Mouse (Mus musculus) heart, adult 9 months (tissue): ENCODE data around the gene Irf4.

ENCODE experiments used
- DNase-seq, 2 experiments: peaks; one replicate each; pipeline ENCODE4 v3.0.0; 2022; ENCODE audit warnings: low spot score in 2 of 2

Irf4 gene

DNA sequence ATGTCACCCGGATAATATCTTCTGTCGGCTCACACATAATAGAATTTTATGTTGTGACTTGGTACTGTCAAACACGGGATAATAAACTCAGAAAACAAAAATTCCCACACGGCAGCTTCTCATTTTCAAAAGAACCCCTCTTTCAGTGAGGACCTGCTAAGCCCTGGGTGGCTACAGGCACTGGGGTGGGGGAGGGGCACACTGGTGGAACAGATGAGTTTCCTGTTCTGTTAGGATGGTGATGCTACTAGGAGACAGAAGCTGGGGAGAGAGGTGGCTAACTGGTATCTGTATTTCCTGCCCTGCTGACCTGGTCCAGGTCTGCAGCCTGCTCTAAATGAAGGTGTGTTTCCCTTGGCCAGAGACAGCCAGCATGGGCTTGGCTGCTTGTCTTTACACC is 52.9 kb downstream of the Irf4 start:
- no peak for DNase-seq

DNA sequence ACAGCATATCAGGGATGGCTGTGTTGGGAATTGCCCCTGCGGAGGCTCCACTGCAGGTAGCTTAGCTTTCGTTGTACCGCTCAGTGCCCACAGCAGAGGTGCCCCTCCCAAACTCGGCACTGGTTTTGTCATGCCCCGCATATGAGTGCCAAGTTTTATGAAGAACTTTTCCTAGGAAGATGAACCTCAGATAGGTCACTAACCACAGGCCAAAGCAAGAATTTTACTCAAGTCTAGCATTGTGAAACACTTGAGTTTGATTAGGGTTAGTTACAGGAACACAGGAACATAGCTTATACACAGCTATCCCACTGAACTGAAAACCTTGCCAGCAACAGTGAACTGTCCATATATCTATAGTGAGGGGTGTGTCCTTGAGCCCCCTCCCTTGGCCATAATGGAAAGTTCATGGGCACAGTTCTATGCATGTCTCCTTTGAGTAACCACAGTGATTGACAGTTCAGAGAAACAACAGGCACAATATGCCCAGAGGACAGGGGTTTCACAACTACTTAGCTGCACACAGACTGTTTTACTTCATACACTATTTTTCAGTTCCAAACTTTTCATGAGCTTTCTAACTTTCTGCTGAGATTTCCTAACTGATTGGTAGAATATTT is 53.4 kb downstream of the Irf4 start:
- no peak for DNase-seq

DNA sequence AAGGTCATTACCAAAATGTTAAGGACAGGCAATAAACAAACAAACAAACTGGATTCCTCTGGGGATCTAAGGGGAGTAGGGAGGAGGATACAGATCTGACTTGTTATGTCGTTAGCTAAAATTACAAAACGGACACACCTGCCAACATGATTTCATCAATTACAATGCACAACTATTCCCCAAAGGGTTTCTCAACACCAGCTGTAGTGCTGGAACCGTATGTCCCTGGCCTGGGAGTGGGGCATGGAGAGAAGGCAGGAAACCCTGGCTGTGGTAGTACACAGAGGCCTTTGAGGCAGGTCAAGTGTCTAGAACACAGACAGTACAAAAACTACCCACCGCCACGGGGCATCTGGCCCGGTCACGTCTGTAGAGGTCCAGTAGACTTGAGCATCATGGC is 60.2 kb downstream of the Irf4 start:
- peak; percentile 19 to 63 for DNase-seq

DNA sequence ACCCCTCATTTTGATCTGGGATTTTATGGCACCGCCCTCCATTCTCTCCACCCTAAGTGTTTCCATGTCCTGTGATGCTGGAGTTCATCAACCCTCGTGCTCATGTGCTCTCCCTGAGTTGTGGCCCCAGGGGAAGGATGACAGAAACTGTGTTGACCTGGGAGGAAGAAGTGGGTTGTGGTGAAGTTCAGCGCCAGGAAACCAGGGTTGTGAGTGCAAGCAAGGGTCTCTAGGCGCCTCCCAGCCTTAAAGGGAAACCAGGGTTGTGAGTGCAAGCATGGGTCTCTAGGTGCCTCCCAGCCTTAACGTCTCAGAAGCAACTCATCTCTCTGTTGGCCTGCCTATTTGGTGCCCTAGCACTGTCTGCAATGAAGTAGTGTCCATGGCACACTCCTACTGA is 64.4 kb downstream of the Irf4 start:
- DNase-seq: no peak

DNA sequence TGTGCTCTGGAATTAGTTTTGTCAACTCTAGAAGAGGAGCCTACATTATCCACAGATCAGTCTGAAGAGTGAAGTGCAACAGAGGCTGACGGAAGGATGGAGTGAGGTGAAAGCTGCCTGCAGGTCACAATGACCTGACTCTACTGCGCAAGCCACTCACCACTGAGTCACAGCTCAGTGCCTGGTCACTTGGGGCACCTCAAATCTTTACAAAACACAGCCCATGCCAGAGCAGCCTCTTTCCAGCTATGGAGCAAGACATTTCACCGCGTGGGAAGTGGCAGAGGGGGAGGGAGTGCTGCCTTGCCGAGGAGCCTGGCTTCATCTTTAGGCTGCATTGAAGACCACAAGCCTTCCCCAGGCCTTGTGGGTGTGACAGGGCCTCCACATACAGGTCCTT is 65.2 kb downstream of the Irf4 start:
- no peak for DNase-seq
